Mouse (Mus musculus): Measurements from ENCODE around the gene Vmn1r50.
"Not testable (repeated sequence)": the region's sequence is repeated elsewhere in the genome, so short reads cannot be mapped to it uniquely, and the experiment has no call there.

The Vmn1r50 gene

DNA sequence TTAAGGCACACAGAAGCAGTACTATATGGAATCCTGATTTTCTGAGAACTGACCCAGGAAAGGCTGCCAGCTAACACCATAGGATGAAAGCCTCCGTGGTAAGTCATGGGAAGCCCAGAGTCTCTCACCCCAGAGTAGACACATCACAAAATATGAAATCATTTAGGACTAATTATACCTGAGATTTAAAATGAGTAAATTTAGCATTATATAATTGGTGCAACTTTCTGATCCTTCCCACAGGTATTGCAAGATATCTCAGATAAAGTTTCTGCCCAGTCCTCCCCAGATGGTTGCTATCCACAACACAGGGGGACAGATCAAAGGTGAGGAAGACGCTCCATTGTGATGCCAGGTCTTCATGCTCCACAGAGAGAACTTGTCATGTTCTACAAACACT is at the start of gene Vmn1r50:
TSS of gene Vmn1r50 (plus strand) at position 301 of the 400 bp plus-strand sequence.
- DNase-seq (ENCODE audit: low spot score in 2 of 2) = no peak

DNA sequence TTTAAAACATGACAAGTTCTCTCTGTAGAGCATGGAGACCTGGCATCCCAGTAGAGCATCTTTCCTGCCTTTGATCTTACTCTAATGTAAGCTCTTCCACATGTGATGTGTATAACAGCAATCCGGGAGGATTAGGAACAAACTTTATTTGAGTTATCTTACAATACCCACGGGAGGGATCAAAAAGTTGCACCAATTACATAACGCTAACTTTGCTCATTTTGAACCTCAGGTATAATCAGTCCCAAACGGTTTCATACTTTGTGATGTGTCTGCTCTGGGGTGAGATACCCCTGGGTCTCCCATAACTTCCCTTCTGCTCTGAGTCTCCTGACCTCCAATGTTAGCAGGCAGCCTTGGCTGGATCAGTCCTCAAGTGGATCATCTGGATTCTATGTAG is 22.8 kb upstream of the Vmn1r50 start, which contains the start of gene Vmn1r49:
TSS of gene Vmn1r49 (minus strand) at position 101 of the 400 bp plus-strand sequence.
- no peak for DNase-seq (ENCODE audit: low spot score in 2 of 2)

DNA sequence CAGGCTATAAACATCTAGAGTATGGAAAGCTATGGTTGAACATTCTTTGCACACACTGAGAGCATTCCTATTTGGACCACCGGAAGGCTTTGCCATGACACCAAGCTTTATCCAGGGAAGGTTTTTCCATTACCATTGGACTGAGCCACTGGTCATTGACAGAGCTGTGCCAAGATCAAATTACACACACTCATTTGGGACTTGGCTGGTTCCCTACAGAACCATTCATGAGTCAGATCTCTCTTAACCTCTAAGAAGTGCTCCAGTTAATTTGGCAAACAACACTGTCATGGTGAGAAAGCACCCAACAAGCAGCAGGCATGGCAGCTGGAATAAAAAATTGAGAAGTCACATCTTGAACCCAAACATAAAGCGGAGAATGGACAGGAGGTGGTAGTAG is 664 bp upstream of the Vmn1r50 start:
- DNase-seq (ENCODE audit: low spot score in 2 of 2) = no peak

DNA sequence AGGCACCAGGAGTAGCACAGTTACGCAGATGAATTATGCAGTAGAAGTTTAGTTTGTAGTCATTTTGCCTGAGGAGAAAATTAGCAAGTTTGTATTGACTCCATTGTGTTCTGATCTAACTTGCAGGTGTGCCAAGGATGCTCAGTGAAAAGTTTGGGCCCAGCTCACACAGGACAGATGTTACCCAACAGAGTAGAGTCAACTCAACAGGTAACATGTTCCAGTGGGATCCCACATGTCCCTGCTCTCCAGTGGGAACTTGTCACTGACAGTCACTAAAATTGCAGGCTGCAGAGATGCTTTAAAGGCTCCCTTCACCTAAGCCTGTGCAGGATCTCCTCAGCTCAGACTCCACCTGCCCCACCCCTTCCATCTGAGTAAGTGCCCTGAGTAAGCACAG is 21.1 kb downstream of the Vmn1r50 start, which contains the start of gene Vmn1r51:
TSS of gene Vmn1r51 (plus strand) at position 301 of the 400 bp plus-strand sequence.
- DNase-seq (ENCODE audit: low spot score in 2 of 2) = not testable (repeated sequence)

Measured in spleen, postnatal 14 days (tissue).